Mouse (Mus musculus) embryonic stem cell, embryonic (primary cell): ENCODE data around the gene Crybb3.

Experiments
- CTCF ChIA-PET, 4 experiments: fragments of 300-600 bp in 2 of 4; fragments of 350-600 bp in 2 of 4; sonication (Branson Sonifier 250); formaldehyde crosslinking; loops; one replicate each; lab custom pipeline; 2022; ENCODE audit warnings: inconsistent platforms in 2 of 4; lab: Charles Lee
- POLR2A ChIA-PET, 4 experiments: fragments of 300-600 bp in 2 of 4; fragments of 350-600 bp in 2 of 4; sonication (Branson Sonifier 250); formaldehyde crosslinking; loops; one replicate each; lab custom pipeline; 2022; ENCODE audit warnings: antibody characterized with exemption in 4 of 4, inconsistent platforms in 1 of 4; lab: Charles Lee

Gene Crybb3

DNA sequence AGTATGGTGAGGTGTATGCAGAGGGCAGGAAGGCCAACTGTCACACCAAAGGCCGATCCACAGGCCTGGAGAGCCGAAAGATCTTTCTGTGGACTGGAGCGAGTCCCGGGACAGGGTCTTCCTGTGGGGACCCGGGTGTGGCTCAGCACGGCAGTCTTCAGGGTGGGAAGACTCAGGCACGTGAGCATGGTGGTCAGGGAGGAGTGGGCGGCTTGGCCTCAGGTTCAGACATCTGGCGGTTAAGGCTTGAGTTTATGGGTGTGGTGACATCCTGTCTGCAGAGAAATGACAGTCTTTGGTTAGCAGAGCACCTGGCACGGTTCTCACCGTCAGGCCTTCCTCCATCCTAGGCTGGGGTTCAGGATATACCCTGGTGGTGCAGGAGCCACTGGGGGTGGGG, 9.4 kb upstream of the Crybb3 start:
- ChIA-PET CTCF (interaction anchor here (0.5 to 3.4 kb wide), 26 partner anchors 8 to 691 kb away, joined by 3 to 25 read pairs (median 4); partner anchors contain the start of gene Tmem211 (in 1 of the 4)), POLR2A (interaction anchor here in 2 of 4 experiments (0.9 to 1.5 kb wide), 4 partner anchors 8 to 129 kb away, joined by 3 to 4 read pairs (median 3); no protein-coding TSS in a partner anchor)

DNA sequence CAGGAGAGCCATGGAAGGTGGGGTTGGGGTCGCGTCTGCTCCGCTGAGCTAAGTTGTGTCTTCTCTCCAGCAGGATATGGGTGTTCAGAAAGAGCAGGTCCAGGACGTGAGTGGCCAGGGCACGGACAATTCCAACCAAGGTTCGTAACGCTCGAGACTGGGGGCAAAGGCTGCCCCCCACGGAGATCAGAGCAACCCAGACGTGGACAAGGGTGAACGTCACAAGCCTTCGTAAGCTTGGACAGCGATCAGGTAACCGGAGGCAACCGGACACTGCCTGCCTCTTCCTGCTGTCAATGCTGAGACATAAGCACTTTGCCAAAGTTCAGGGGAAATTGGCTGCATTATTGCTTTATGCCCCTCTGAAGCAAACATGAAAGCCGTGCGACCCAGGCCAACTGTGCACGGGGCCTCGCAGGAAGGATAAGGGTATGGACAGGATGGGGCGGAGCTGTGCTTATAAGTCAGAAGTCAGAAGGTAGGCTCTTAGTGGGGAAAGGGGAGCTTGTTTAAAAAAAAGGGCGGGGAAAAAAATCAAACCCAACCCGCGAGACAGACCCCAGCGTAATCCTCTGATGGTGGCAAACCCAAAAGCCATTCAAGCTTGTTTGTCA, 8.8 kb upstream of the Crybb3 start:
- POLR2A ChIA-PET = interaction anchor here in 1 of 4 experiments (1.5 kb wide), 1 partner anchor 130 kb away, joined by 3 read pairs; no protein-coding TSS in a partner anchor
- CTCF ChIA-PET = interaction anchor here in 3 of 4 experiments (0.6 to 3.4 kb wide), 12 partner anchors 9 to 634 kb away, joined by 3 to 25 read pairs (median 5); no protein-coding TSS in a partner anchor

DNA sequence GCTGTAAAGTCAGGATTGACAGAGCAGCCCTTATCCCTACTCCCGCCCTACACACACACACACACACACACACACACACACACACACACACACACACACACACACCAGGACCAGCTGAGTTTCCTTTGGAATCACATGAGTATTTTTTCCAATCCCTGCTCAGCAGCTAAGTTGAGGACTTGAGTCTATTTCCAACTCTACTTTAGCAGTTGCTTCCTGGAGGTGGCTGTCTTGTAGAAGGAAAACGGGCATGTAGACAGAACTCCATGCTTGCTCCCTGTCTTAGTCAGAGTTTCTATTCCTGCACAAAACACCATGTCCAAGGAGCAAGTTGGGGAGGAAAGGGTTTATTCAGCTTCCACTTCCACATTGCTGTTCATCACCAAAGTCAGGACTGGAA, 6.1 kb upstream of the Crybb3 start:
- POLR2A ChIA-PET = no interaction called here
- CTCF ChIA-PET = interaction anchor here in 2 of 4 experiments (1.1 to 1.3 kb wide), 2 partner anchors 12 to 13 kb away, joined by 3 to 4 read pairs; no protein-coding TSS in a partner anchor

DNA sequence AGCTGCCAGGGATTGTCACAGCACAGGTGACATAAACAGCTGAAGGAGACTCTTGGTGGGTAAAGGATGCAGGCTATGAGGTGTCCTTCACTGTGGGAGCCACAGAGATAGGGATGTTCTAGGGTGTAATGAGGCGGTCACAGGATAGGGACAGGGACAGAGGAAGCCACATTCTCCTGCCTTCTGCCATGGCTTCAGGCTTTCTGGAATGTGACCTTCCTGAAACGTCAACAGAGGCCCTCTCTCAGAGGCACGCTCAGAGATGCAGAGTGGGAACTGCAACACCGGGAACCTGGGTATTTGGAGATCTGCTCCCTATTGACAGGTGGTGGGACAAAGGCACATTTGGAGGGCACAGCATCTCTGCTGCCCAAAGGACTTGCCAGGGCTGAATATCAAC, 5.6 kb upstream of the Crybb3 start:
- ChIA-PET POLR2A (no interaction called here), CTCF (interaction anchor here in 2 of 4 experiments (1.1 to 1.8 kb wide), 2 partner anchors 13 kb away, joined by 4 to 8 read pairs; no protein-coding TSS in a partner anchor)

- POLR2A ChIA-PET = interaction anchor here in 3 of 4 experiments (0.6 to 1.1 kb wide), 7 partner anchors 11 to 140 kb away, joined by 3 to 4 read pairs (median 3); partner anchors contain the start of gene Tmem211 (in 1 of the 3)
- CTCF ChIA-PET = interaction anchor here (0.6 to 1.8 kb wide), 7 partner anchors 11 to 140 kb away, joined by 3 to 10 read pairs (median 4); partner anchors contain the start of gene Tmem211 (in 1 of the 4)
Observed at GRCm38 (mm10) chr5:113086439-113086838, 5.1 kb upstream of the Crybb3 start.

- ChIA-PET CTCF (interaction anchor here (0.6 to 1.8 kb wide), 11 partner anchors 10 to 215 kb away, joined by 3 to 10 read pairs (median 3); partner anchors contain the start of gene Tmem211 (in 1 of the 4)), POLR2A (interaction anchor here in 3 of 4 experiments (0.6 to 1.1 kb wide), 9 partner anchors 10 to 424 kb away, joined by 3 to 4 read pairs (median 3); partner anchors contain the start of genes Sgsm1 (in 1 of the 3) and Tmem211 (in 1 of the 3))
Observed at GRCm38 (mm10) chr5:113085931-113086330, 4.5 kb upstream of the Crybb3 start.

DNA sequence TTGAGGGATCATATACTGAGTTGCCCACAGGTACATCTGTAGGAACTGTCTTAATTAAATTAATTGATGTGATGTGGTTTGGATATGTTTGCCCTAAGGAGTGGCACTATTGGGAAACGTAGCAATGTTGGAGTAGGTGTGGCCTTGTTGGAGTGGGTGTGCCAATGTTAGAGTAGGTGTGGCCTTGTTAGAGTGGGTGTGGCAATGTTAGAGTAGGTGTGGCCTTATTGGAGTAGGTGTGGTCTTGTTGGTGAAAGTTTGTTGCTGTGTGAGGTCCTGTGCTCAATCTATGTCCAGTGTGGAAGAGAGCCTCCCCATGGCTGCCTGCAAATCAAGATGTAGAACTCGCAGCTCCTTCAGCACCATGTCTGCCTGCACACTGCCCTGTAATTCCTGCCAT, 2.9 kb upstream of the Crybb3 start:
- ChIA-PET POLR2A (interaction anchor here in 3 of 4 experiments (0.5 to 1.4 kb wide), 7 partner anchors 8 to 1241 kb away, joined by 3 to 6 read pairs (median 4); no protein-coding TSS in a partner anchor), CTCF (interaction anchor here in 2 of 4 experiments (1.1 to 1.4 kb wide), 2 partner anchors 11 to 142 kb away, joined by 3 to 5 read pairs; partner anchors contain the start of gene Tmem211 (in 1 of the 2))

DNA sequence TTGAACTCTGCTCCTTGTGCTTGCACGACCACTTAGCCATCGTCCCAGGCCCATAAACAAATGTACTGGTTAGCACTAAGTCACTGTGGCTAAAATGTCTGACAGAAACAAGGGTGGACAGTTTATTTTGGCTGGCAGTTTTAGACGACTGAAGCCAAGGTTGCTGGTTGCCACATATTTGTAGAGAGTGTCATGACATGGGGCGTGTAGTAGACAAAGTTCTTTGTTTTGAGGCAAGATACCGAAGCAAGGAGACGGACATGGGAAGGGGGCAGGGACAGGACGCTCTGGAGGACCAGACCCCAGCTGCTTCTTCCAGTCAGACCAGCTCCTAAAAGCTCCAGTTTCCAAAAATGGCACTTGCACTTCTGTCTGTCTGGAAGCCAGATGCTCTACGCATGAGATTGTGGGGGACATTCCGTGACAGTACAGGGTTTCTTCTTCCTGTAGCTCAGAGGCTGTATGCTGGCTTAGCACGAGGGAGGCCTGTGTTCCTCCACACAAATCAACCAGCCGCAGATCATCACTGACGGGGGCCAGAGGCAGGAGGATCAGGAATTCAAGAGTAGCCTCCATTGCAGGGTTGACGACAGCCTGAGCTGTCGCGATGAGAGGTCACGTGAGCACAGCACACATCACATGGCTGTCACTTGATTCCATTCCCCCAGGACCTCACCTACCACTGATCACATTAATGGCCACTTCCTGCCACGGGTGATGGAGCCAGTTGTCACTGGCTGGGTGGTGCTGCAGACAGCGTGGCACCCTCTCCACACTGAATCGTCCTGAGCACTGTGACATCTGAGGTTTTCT, 1.2 kb upstream of the Crybb3 start:
- POLR2A ChIA-PET = interaction anchor here in 2 of 4 experiments (0.6 to 1.5 kb wide), 9 partner anchors 8 to 212 kb away, joined by 3 to 7 read pairs (median 3); partner anchors contain the start of gene Tmem211 (in 1 of the 2)
- CTCF ChIA-PET = interaction anchor here in 3 of 4 experiments (0.5 to 2.1 kb wide), 13 partner anchors 9 to 556 kb away, joined by 3 to 9 read pairs (median 4); no protein-coding TSS in a partner anchor

- POLR2A ChIA-PET = interaction anchor here in 1 of 4 experiments (0.9 kb wide), 1 partner anchor 57 kb away, joined by 3 read pairs; no protein-coding TSS in a partner anchor
Observed at GRCm38 (mm10) chr5:113081020-113081419, 364 bp downstream of the Crybb3 start.

DNA sequence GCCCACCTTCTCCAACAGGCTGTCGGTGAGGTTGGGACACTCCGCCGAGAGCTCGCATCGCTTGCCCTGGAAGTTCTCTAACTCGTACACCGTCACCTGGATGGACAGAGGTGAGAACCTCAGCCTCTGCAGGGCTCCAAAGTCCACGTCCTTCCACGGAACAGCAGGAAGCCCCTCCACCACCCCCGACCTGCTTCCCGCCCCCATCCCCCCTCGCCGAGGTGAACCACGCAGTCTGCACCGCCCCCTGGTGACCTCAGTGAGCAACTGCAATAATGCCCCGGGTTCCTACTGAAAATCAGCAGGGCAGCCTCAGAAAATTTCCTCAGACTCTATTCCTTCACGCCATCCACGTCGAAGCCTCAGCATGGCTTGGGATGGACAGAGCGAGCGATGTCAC, 1.6 kb downstream of the Crybb3 start:
- ChIA-PET CTCF (interaction anchor here (0.6 to 3.2 kb wide), 44 partner anchors 10 to 649 kb away, joined by 3 to 46 read pairs (median 4); partner anchors contain the start of genes Tmem211 (in 2 of the 4) and 1700069L16Rik (in 1 of the 4)), POLR2A (interaction anchor here in 1 of 4 experiments (1.0 kb wide), 1 partner anchor 57 kb away, joined by 3 read pairs; no protein-coding TSS in a partner anchor)

More at GRCm38 (mm10) chr5:113081020-113081419, 364 bp downstream of the Crybb3 start:
- CTCF ChIA-PET = interaction anchor here in 3 of 4 experiments (0.8 to 3.2 kb wide), 9 partner anchors 15 to 232 kb away, joined by 3 to 46 read pairs (median 4); no protein-coding TSS in a partner anchor

DNA sequence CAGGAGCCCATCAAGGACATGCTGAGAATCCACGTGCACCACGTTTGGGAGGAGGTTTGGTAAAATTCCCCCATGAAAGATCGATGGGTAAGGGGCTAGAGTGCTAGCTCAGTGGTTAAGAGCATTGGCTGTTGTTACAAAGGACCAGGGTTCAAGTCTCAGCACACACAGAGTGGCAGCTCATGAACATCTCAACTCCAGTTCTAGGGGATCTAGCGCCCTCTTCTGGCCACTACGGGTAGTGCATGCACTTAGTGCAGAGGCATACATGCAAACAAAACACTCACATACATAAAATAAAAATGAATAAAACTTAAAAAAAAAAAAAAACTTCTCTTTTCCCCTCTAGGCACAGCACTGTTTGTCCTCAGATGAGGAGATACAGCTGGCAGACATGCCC, 2.7 kb downstream of the Crybb3 start:
- CTCF ChIA-PET = interaction anchor here (0.5 to 3.2 kb wide), 80 partner anchors 10 to 1434 kb away, joined by 3 to 46 read pairs (median 4); partner anchors contain the start of genes Tmem211 (in 2 of the 4) and Tpst2 (in 1 of the 4)
- POLR2A ChIA-PET = interaction anchor here in 2 of 4 experiments (0.7 to 0.9 kb wide), 2 partner anchors 91 to 417 kb away, joined by 3 to 5 read pairs; no protein-coding TSS in a partner anchor

DNA sequence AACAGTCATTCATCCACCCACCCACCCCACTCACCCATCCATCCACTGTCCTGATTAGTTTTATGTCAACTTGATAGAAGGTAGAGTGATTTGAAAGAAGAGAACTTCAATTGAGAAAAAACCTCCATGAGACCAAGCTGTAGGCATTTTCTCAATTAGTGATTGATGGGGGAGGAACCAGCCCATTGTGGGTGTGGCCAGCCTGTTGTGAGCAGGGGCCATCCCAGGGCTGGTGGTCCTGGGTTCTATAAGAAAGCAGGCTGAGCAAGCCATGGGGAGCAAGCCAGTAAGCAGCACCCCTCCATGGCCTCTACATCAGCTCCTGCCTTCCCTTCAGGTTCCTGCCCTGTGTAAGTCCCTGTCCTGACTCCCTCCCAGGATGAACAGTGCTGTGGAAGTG, 11.4 kb downstream of the Crybb3 start, which contains the start of gene Crybb2:
Gene Crybb2 (minus strand): TSS at position 101 of the 400 bp plus-strand sequence.
- ChIA-PET POLR2A (interaction anchor here in 1 of 4 experiments (0.6 kb wide), 1 partner anchor 154 kb away, joined by 3 read pairs; no protein-coding TSS in a partner anchor), CTCF (interaction anchor here in 2 of 4 experiments (0.7 to 0.9 kb wide), 2 partner anchors 99 to 192 kb away, joined by 3 to 4 read pairs; no protein-coding TSS in a partner anchor)

DNA sequence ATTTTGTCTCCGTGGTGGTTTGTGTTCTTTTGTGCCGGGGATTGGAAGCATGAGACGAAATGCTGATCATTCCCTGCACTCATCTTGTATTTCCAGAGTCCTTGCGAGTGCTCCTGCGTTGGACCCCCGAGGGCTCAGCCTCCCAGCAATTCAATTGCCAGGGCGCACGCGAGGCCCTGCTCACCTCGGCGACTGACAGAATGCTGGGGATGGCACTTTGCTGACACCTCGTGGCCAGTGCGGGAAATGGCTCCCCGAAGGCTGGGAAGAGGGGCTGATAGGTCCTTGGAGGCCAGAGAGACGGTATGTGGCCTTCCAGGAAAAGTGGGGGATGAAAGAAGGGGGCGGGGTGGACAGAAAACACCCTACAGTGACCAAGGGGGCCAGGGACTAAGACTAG, 27.1 kb downstream of the Crybb3 start:
- POLR2A ChIA-PET = interaction anchor here in 1 of 4 experiments (2.5 kb wide), 1 partner anchor 17 kb away, joined by 7 read pairs; no protein-coding TSS in a partner anchor
- CTCF ChIA-PET = interaction anchor here in 3 of 4 experiments (0.7 to 1.5 kb wide), 8 partner anchors 104 to 581 kb away, joined by 3 to 13 read pairs (median 3); partner anchors contain the start of gene Tmem211 (in 1 of the 3)

DNA sequence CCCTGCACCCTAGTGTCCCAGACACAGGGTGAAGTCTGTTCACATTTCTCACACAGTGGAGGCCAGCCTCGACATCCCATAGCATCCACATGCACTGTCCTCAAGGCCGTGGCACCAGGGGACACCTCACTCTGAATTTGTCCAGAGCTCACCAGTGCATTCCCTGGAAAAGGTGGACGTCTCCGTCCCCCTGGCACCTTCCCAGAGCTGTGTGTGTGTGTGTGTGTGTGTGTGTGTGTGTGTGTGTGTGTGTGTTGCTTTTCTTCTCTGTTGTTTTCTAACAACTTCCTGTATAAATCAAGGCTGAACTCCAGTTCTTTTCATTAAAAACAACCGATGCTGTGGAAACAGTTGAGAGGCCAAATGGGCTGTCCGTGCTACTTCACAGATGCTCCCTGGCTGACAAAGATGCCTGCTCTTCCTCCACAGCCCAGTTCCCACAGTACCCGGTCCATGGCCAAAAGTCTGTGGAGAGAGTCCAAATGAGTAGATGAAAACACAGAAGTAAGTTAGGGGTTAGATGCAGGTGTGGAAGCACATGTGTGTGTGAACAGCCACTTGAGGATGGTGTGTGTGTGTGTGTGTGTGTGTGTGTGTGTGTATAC, 30.7 kb downstream of the Crybb3 start:
- ChIA-PET POLR2A (interaction anchor here in 2 of 4 experiments (0.6 to 1.3 kb wide), 5 partner anchors 100 to 446 kb away, joined by 3 read pairs; no protein-coding TSS in a partner anchor), CTCF (interaction anchor here in 1 of 4 experiments (0.6 kb wide), 1 partner anchor 396 kb away, joined by 8 read pairs; no protein-coding TSS in a partner anchor)

DNA sequence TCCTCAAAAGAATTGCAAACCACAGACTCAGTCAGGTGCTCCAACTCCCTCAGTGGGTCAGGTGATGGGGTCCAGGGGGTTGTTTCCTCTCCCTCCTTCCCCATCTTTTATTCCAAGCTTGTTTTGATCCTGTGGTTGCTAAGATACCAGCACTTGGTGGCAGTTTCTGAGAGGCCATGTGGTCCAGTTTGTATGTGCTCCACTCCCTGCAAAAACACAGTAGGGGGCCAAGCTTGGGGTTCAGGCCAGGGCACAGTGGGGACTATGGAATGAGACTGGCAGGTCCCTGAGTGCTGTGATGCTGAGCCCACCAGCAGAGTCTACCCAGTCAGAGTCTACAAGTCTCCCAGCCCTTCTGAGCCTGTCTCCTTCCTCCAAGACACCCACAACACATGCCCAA, 31.5 kb downstream of the Crybb3 start:
- CTCF ChIA-PET = interaction anchor here in 2 of 4 experiments (1.0 to 1.6 kb wide), 2 partner anchors 177 to 179 kb away, joined by 3 to 5 read pairs; partner anchors contain the start of gene Tmem211 (in 1 of the 2)
- POLR2A ChIA-PET = interaction anchor here in 2 of 4 experiments (0.6 to 1.3 kb wide), 6 partner anchors 25 to 445 kb away, joined by 3 read pairs; no protein-coding TSS in a partner anchor
